Mouse (Mus musculus) thymus, postnatal 0 days (tissue): ENCODE data around the gene Ciao2b. TPM values are rescaled to one million over a fixed set of nuclear protein-coding genes. Genes with fewer than 3 reads are reported as not detected.

Source experiments
- polyA plus RNA-seq: library from polyadenylated mRNA; unstranded; fragments of >200 nt; fragmentation: Nextera tagmentation; extraction: Ambion mirVana; gene quantifications from 2 replicates; pipeline ENCODE4 v1.2.1, GENCODE M21; 2015

The Ciao2b gene
- polyA plus RNA-seq, 1 experiment from 2014 or later: 106 TPM

Other genes starting within 250 kb of the Ciao2b start
- 0.73 and 0.86 TPM in 2 replicates for gene Cmtm4, start 246.2 kb downstream of the Ciao2b start, polyA plus RNA-seq
- gene Dync1li2, start 198.9 kb downstream of the Ciao2b start, polyA plus RNA-seq: 23.6 and 27.0 TPM in 2 replicates
- 0.14 and 0.27 TPM in 2 replicates for gene Terb1, start 132.1 kb downstream of the Ciao2b start, polyA plus RNA-seq
- gene Nae1, start 107.3 kb downstream of the Ciao2b start, polyA plus RNA-seq: 62.8 and 68.9 TPM in 2 replicates
- gene Car7, start 107.3 kb downstream of the Ciao2b start, polyA plus RNA-seq: 1.6 and 2.2 TPM in 2 replicates
- gene Pdp2, start 50.5 kb downstream of the Ciao2b start, polyA plus RNA-seq: 11.7 and 12.3 TPM in 2 replicates
- 0.17 and 0.23 TPM in 2 replicates for gene Cdh16, start 17.6 kb downstream of the Ciao2b start, polyA plus RNA-seq
- 12.1 and 13.3 TPM in 2 replicates for gene Rrad, start 10.6 kb downstream of the Ciao2b start, polyA plus RNA-seq
- 0.12 and 0.15 TPM in 2 replicates for gene Ces2a, start 92.0 kb upstream of the Ciao2b start, polyA plus RNA-seq
- 0.26 TPM in 1 of 2 replicates, not detected in the other for gene Ces2b, start 189.6 kb upstream of the Ciao2b start, polyA plus RNA-seq
- gene Ces2c, start 205.1 kb upstream of the Ciao2b start, polyA plus RNA-seq: 0.49 and 0.56 TPM in 2 replicates